Mouse (Mus musculus): ENCODE measurements at regions not wholly inside any gene's neighbourhood (a gene's known extent, or its start where the extent isn't known, plus 50 kb on each side); places are given as distances from the start of the nearest gene placed in this dataset.

DNA sequence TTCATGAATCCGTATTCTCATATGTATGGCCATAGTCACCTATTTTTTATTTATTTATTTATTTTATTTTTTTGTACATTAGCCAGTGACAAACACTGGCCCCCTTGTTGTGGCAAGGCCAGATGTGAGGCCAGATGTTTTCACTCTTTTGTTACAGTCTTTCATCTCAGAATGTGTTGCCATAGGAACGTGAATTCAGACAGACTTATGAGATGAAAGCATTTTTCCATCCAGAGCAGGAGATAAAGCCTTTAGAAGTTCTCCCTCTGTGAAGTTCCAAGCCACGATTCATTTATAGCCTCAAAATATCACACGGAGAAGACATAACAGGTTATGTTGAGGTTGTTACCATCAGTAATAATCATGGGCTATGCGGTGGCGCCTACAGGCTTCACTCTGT, 220.9 kb downstream of the Arpp21 start:
- no peak for DNase-seq

DNA sequence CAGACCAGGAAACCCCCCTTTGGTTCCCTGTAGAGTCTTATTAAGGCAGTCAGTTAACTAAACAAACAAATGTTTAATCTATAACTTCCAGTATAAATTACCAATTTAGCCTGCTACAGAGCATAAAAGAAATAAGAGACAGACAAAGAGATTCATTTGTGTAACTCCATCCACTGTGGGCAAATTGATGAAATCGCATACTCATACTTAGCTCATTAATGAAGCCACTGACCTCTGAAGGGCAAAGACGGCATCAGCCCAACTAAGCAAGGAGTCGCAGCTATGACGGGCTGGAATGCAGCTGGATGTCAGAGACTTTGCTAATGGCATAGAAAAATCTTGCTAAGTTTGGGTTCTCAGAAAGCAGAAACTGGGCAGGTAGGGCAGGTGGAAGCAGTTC, 241.3 kb downstream of the Arpp21 start:
- Histone ChIP-seq H3K4me2 (ENCODE audit: low read depth, low read length) (no peak overlapping the region), H3K27me3 (ENCODE audit: insufficient read depth, low read length) (no peaks in the 10 kb centered on the region), H3K9me3 (ENCODE audit: low read length) (no peaks in the 10 kb centered on the region), H3K36me3 (replicated peaks; ENCODE audit: insufficient read depth, low read length) (no peaks in the 10 kb centered on the region), H3K4me3 (ENCODE audit: low read depth, low read length) (no peak overlapping the region), H3K4me1 (ENCODE audit: insufficient read depth) (no peaks in the 10 kb centered on the region), H3K27ac (ENCODE audit: low read depth) (no peak overlapping the region), H3K9ac (replicated peaks) (no peak overlapping the region)
- DNase-seq (no peak), ATAC-seq (no peak)
- 67% methylated on average over 4 of the region's 4 CpGs for WGBS (ENCODE audit: insufficient replicate concordance)
- TF ChIP-seq CTCF (IDR thresholded peaks at IDR 0.05; ENCODE audit: low read depth) (no peak), EP300 (IDR thresholded peaks at IDR 0.05; ENCODE audit: low read depth) (no peak)

More for the DNA sequence above, 220.9 kb downstream of the Arpp21 start:
- H3K4me2 ChIP-seq (ENCODE audit: low read depth, low read length), result no peak overlapping the region
- no peak overlapping the region for H3K27ac ChIP-seq (ENCODE audit: low read depth)
- ATAC-seq, result no peak
- H3K9me3 ChIP-seq (ENCODE audit: low read length), result no peaks in the 10 kb centered on the region
- H3K4me3 ChIP-seq (ENCODE audit: low read depth, low read length), result no peak overlapping the region
- 69% methylated on average over 6 of the region's 6 CpGs for WGBS (ENCODE audit: insufficient replicate concordance)
- no peak for TF ChIP-seq CTCF (IDR thresholded peaks at IDR 0.05; ENCODE audit: low read depth)
- no peak for TF ChIP-seq EP300 (IDR thresholded peaks at IDR 0.05; ENCODE audit: low read depth)
- H3K36me3 ChIP-seq (replicated peaks; ENCODE audit: insufficient read depth, low read length), result no peaks in the 10 kb centered on the region
- H3K4me1 ChIP-seq (ENCODE audit: insufficient read depth), result no peaks in the 10 kb centered on the region
- H3K27me3 ChIP-seq (ENCODE audit: insufficient read depth, low read length), result no peaks in the 10 kb centered on the region
- H3K9ac ChIP-seq (replicated peaks), result no peak overlapping the region

DNA sequence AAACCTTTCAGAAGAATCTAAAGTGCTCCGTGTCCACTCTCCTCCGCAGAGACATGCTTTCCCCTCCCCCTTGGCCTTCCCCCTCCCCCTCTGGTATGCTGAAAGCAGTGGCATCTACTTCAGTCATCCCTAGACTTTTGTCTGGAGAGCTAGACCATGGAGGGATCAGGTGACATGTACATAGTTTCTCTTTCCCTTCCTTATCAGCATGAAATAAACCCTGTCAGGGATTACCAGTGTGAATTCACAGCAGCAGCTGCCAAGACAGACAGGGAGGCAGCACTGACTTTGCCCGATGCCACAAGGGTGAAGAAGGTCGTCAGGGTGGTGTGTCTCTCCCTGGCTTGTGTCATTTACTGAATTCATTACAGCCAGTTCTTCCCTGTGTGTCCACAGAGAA, 241.9 kb downstream of the Arpp21 start:
- no peak for TF ChIP-seq EP300 (IDR thresholded peaks at IDR 0.05; ENCODE audit: low read depth)
- no peak for TF ChIP-seq CTCF (IDR thresholded peaks at IDR 0.05; ENCODE audit: low read depth)
- Histone ChIP-seq H3K27me3 (ENCODE audit: insufficient read depth, low read length) (no peaks in the 10 kb centered on the region), H3K27ac (ENCODE audit: low read depth) (no peak overlapping the region), H3K4me2 (ENCODE audit: low read depth, low read length) (no peak overlapping the region), H3K9ac (replicated peaks) (no peak overlapping the region), H3K4me3 (ENCODE audit: low read depth, low read length) (no peak overlapping the region), H3K9me3 (ENCODE audit: low read length) (no peaks in the 10 kb centered on the region), H3K36me3 (replicated peaks; ENCODE audit: insufficient read depth, low read length) (no peaks in the 10 kb centered on the region), H3K4me1 (ENCODE audit: insufficient read depth) (no peaks in the 10 kb centered on the region)
- ATAC-seq (no peak), DNase-seq (no peak)
- WGBS (ENCODE audit: insufficient replicate concordance), result 44% methylated on average over 4 of the region's 4 CpGs

DNA sequence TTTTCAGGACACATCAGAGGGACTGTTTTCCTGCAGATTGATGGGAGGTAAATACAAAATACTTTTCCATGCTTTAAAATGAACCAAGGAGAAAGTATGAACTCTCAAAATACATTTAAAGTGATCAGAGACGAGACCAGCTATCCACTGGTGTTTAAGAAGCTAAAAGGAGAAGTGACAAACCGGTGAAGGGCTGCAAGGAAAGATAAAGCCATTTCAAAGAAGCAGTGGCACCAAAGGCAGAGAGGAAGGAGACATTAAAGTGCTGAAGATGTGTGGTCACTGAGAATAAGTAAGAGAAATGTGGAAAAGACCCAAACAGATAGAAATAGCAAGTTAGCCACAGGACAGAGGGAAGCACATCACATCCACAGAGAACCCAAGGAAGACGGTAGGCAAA, 245.7 kb downstream of the Arpp21 start:
- 36% methylated on average over 3 of the region's 3 CpGs for WGBS (ENCODE audit: insufficient replicate concordance)
- H3K4me1 ChIP-seq (ENCODE audit: insufficient read depth), result no peaks in the 10 kb centered on the region
- H3K27ac ChIP-seq (ENCODE audit: low read depth), result no peak overlapping the region
- H3K4me2 ChIP-seq (ENCODE audit: low read depth, low read length), result no peak overlapping the region
- H3K27me3 ChIP-seq (ENCODE audit: insufficient read depth, low read length), result no peaks in the 10 kb centered on the region
- H3K4me3 ChIP-seq (ENCODE audit: low read depth, low read length), result no peak overlapping the region
- DNase-seq (no peak), ATAC-seq (no peak)
- H3K9me3 ChIP-seq (ENCODE audit: low read length), result no peaks in the 10 kb centered on the region
- H3K36me3 ChIP-seq (replicated peaks; ENCODE audit: insufficient read depth, low read length), result no peaks in the 10 kb centered on the region
- no peak overlapping the region for H3K9ac ChIP-seq (replicated peaks)
- TF ChIP-seq CTCF (IDR thresholded peaks at IDR 0.05; ENCODE audit: low read depth), result no peak
- no peak for TF ChIP-seq EP300 (IDR thresholded peaks at IDR 0.05; ENCODE audit: low read depth)

DNA sequence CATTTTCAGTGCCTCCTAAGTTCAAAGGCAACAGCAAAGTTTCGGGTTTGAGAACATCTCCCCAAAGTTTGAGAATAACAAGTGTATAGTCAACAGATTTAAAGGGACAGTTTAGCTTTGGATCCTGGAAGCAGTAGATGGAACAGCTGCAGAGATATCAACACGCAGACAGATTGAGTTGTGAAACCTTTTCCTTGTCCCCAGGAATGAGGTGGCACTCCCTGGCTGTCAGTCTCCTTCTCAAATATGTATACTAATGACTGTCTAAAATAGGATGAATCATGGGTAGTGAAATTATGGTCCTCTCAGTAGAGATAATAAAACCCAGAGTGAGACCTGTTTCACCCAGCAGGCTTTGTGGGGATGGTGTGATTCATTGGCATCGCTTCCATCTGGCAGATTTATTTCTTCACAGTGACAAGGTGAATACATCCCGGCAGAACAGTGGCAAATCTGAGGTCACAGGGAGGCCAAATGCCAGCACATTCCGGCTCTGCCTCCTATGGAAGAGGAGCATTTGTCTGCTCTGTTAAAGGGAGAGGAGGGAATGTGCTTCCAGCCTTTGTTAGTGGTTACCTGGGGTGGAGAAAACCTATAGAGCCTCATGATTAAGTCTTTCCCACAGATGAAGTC, 272.2 kb downstream of the Arpp21 start:
- no peak overlapping the region for H3K9ac ChIP-seq (replicated peaks)
- no peaks in the 10 kb centered on the region for H3K4me1 ChIP-seq (ENCODE audit: insufficient read depth)
- WGBS (ENCODE audit: insufficient replicate concordance), result 64% methylated on average over 5 of the region's 5 CpGs
- no peaks in the 10 kb centered on the region for H3K27me3 ChIP-seq (ENCODE audit: insufficient read depth, low read length)
- DNase-seq, result no peak
- no peak overlapping the region for H3K4me2 ChIP-seq (ENCODE audit: low read depth, low read length)
- no peaks in the 10 kb centered on the region for H3K9me3 ChIP-seq (ENCODE audit: low read length)
- H3K4me3 ChIP-seq (ENCODE audit: low read depth, low read length), result no peak overlapping the region
- TF ChIP-seq CTCF (IDR thresholded peaks at IDR 0.05; ENCODE audit: low read depth) (no peak), EP300 (IDR thresholded peaks at IDR 0.05; ENCODE audit: low read depth) (no peak)
- H3K36me3 ChIP-seq (replicated peaks; ENCODE audit: insufficient read depth, low read length), result no peaks in the 10 kb centered on the region
- ATAC-seq, result no peak
- no peak overlapping the region for H3K27ac ChIP-seq (ENCODE audit: low read depth)

DNA sequence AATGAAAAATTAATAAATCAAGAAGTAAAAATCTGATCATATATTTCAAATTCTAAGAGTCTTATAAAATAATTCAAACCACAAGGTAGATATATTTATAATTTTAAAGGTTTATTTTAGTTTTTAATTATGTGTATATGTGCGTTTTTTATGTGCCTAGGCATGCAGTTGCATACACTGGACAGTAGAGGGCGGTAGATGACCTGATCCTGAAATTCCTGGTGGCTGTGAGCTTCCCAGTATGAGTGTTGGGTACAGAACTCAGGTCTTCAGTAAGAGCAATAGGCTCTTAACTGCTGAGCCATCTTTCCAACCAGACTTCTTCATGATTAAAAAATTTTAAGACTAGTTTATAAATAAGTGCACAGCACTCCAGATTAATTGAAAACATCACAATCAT, 267.7 kb upstream of the Stac start:
- no peaks in the 10 kb centered on the region for H3K27me3 ChIP-seq (ENCODE audit: insufficient read depth, low read length)
- no peaks in the 10 kb centered on the region for H3K4me1 ChIP-seq (ENCODE audit: insufficient read depth)
- no peak overlapping the region for H3K4me2 ChIP-seq (ENCODE audit: low read depth, low read length)
- H3K27ac ChIP-seq (ENCODE audit: low read depth), result no peak overlapping the region
- ATAC-seq, result no peak
- H3K9me3 ChIP-seq (ENCODE audit: low read length), result no peaks in the 10 kb centered on the region
- WGBS (ENCODE audit: insufficient replicate concordance), result 37% methylated on average over 2 of the region's 2 CpGs
- no peak for DNase-seq
- H3K9ac ChIP-seq (replicated peaks), result no peak overlapping the region
- H3K4me3 ChIP-seq (ENCODE audit: low read depth, low read length), result no peak overlapping the region
- no peaks in the 10 kb centered on the region for H3K36me3 ChIP-seq (replicated peaks; ENCODE audit: insufficient read depth, low read length)
- TF ChIP-seq CTCF (IDR thresholded peaks at IDR 0.05; ENCODE audit: low read depth), result peak; percentile 63
- no peak for TF ChIP-seq EP300 (IDR thresholded peaks at IDR 0.05; ENCODE audit: low read depth)

All from liver, postnatal 0 days (tissue).